Mouse (Mus musculus) heart, embryonic 14.5 days (tissue): ENCODE measurements around the gene Slc6a16. TPM values are rescaled to one million over a fixed set of nuclear protein-coding genes. Genes with fewer than 3 reads are reported as not detected.

Source experiments
- ATAC-seq: fragments of 200-750 bp; cut with Nextera tagmentation; 2 replicates; pipeline ENCODE4 v1.8.0; 2017; ENCODE audit warnings: low read depth, moderate TSS enrichment; ENCODE audit not compliant: insufficient number of reproducible peaks, insufficient read depth, low FRiP score
- H3K27ac ChIP-seq, 2 experiments: fragments of 200-500 bp in 1 of 2; fragments of 300-500 bp in 1 of 2; sonication (generic) in 1 of 2; replicated peaks in 1 of 2; 2 replicates each; pipeline ENCODE4 v1.5.1; 2012 to 2014; ENCODE audit warnings: low read depth in 2 of 2, low read length in 2 of 2, control low read depth in 1 of 2, mild to moderate bottlenecking in 1 of 2, mixed read lengths in 1 of 2; ENCODE audit not compliant: control insufficient read depth in 1 of 2, insufficient read depth in 1 of 2
- H3K27me3 ChIP-seq: fragments of 300-500 bp; sonication (generic); 2 replicates; pipeline ENCODE4 v1.6.1; 2014; ENCODE audit warnings: mild to moderate bottlenecking, low read length, control low read depth; ENCODE audit not compliant: control insufficient read depth, insufficient read depth
- H3K36me3 ChIP-seq: fragments of 300-500 bp; sonication (generic); 2 replicates; pipeline ENCODE4 v1.6.1; 2014; ENCODE audit warnings: mild to moderate bottlenecking, control low read depth, low read length, mixed read lengths; ENCODE audit not compliant: control insufficient read depth, insufficient read depth
- H3K4me1 ChIP-seq, 2 experiments: fragments of 200-500 bp in 1 of 2; fragments of 300-500 bp in 1 of 2; sonication (generic) in 1 of 2; 2 replicates each; pipeline ENCODE4 v1.6.1; 2012 to 2014; ENCODE audit warnings: low read length in 2 of 2, control low read depth in 1 of 2, mixed read lengths in 1 of 2; ENCODE audit not compliant: control insufficient read depth in 2 of 2, insufficient read depth in 2 of 2
- H3K4me2 ChIP-seq: fragments of 300-500 bp; sonication (generic); 2 replicates; pipeline ENCODE4 v1.6.1; 2014; ENCODE audit warnings: mild to moderate bottlenecking, low read length
- H3K4me3 ChIP-seq, 2 experiments: fragments of 200-500 bp in 1 of 2; fragments of 300-500 bp in 1 of 2; sonication (generic) in 1 of 2; 2 replicates each; pipeline ENCODE4 v1.5.1; 2012 to 2014; ENCODE audit warnings: low read length in 2 of 2, mild to moderate bottlenecking in 2 of 2, control low read depth in 1 of 2, low read depth in 1 of 2, moderate library complexity in 1 of 2; ENCODE audit not compliant: control insufficient read depth in 1 of 2, insufficient read depth in 1 of 2
- H3K9ac ChIP-seq: fragments of 300-500 bp; sonication (generic); 2 replicates; pipeline ENCODE4 v1.6.1; 2014; ENCODE audit warnings: mild to moderate bottlenecking, low read length
- H3K9me3 ChIP-seq: fragments of 300-500 bp; sonication (generic); 2 replicates; pipeline ENCODE4 v1.6.1; 2016; ENCODE audit warnings: low read length, control low read depth; ENCODE audit not compliant: control insufficient read depth
- WGBS: fragments of 180-500 bp; shearing (Covaris S2); extraction: QIAGEN DNeasy Blood & Tissue Kit; methylation state at CpG from one replicate; pipeline ENCODE4 v1.1.7; 2014; 5-methylcytosine and 5-hydroxymethylcytosine counted together
- polyA plus RNA-seq: library from polyadenylated mRNA; unstranded; fragments of >200 nt; fragmentation: Nextera tagmentation; extraction: Ambion mirVana; gene quantifications from 2 replicates; pipeline ENCODE4 v1.2.1, GENCODE M21; 2014

Gene Slc6a16
- polyA plus RNA-seq, 1 experiment from 2014 or later: 0.38 TPM

DNA sequence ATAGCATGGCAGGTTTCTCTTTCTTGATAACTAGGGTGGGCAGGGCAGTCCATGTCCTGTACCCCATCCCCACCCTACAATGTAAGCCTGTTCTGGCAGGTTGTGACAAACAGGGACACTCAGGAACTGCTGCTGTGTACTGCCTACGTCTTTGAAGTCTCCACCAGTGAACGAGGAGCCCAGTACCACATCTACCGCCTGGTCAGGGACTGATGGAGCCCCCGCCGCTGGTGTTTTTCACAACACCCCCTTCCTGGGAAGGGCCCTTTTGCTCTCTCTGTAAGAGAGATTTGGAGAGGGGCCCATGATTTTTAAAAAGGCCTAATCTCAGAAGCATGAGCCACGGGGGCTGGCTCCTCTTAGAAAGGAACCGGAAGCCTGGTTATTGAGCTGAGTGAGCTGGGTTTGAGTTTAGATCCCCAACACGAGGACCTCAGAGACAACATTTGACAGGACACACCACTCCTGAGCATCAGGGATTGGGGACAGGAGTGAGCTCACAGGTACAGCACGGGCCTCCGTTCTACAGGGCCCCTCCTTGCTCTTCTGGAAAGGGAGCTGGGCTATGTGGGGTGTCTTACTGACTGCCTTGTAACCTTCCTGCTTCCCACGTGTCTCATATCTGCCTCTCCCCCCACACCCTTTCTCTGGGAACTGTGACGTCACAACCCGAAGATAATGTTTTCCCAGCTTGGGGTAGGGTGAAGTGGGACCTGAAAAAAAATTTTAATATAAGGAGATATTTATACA is 8.0 kb upstream of the Slc6a16 start:
- H3K36me3 ChIP-seq: peaks cover 52% of the 10 kb centered on the region
- no peak overlapping the region for H3K27ac ChIP-seq
- no peak overlapping the region for H3K4me2 ChIP-seq
- no peak for ATAC-seq
- no peak overlapping the region for H3K4me3 ChIP-seq
- 53% methylated on average over 13 of the region's 13 CpGs for WGBS
- H3K27me3 ChIP-seq: peaks cover 3% of the 10 kb centered on the region; the same call in 1 of the 2 replicates
- no peaks in the 10 kb centered on the region for H3K9me3 ChIP-seq
- peaks cover 25 to 34% of the 10 kb centered on the region in 2 experiments for H3K4me1 ChIP-seq
- 0 out of 2 replicates have a peak overlapping the region, but pooled peaks have one; percentile 5 for H3K9ac ChIP-seq

DNA sequence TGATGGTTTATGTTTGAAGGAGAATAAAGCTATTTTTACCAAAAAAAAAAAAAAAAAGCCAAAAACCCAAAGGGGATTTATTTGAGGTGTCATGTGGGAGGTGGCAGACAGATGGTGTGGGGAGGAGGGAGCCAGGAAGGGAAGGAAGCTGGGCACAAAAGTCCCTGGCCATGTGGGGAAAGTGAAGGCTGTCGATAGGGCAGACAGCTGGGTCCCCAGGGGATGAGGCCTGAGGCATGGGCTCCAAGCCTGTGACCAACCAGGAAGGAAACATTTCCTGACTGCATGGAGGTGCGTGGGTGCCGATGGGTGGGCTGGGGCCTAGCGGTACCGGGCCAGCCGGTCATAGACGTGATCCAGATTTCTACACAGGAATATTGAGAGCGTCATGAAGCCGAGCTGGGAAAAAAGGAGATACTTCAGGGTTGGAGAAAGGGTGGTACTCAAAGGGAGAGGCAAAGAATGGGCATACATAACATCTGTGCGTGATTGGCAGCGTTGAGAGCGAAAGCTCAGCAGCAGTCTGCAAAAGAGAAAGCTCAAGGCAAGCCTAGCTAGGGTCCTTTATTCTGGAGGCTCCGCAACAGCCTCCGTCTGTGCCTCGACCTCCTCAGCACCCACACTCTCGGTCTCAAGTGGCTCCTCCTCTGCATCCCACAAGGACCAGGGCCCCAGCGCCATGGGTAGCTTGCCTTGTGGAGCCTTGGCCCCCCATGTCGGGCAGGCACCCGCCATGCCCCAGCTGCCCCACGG is 7.1 kb upstream of the Slc6a16 start:
- no peak overlapping the region for H3K4me3 ChIP-seq
- peaks cover 43% of the 10 kb centered on the region for H3K36me3 ChIP-seq
- H3K4me2 ChIP-seq: peak overlapping the region; percentile 65
- no peaks in the 10 kb centered on the region for H3K9me3 ChIP-seq
- 0 out of 2 replicates have a peak overlapping the region, but pooled peaks have one; percentile 3 for H3K9ac ChIP-seq
- 25% methylated on average over 20 of the region's 20 CpGs for WGBS
- peaks cover 28 to 34% of the 10 kb centered on the region in 2 experiments for H3K4me1 ChIP-seq
- peak overlapping the region in 1 of 2 experiments; percentile 24; a peak in 1 of 4 replicates for H3K27ac ChIP-seq
- H3K27me3 ChIP-seq: peaks cover 6% of the 10 kb centered on the region; the same call in 1 of the 2 replicates
- no peak for ATAC-seq

DNA sequence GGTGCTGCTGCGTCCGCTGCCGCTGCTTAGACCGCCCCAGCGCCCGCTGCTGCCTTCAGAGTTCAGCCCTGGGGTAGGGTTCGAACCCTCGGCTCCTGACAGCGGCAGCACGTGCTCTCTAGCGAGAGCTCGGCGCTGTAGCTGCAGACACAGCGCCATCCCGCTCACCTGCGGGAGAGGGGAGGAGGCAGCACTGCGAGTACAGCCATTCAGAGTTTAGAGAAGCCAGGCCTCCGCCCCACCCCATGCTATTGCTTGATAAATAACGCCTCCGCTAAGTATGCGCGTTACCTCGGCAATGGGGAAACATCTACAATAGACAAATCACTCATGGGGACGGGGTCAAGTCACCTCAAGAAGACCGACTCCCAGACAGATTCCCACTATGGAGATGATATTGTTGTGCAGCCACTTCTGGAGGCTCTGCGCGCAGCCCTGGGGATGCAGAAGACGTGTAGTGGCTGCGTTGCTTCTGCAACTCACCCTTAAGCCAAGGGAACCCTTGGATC is 6.5 kb upstream of the Slc6a16 start:
- peak overlapping the region in 1 of 2 experiments; percentile 27; a peak in 1 of 4 replicates for H3K4me3 ChIP-seq
- H3K4me1 ChIP-seq: peaks cover 28 to 34% of the 10 kb centered on the region in 2 experiments
- H3K36me3 ChIP-seq: peaks cover 37% of the 10 kb centered on the region
- peak overlapping the region; percentile 3; the same call in 1 of the 2 replicates for H3K9ac ChIP-seq
- H3K9me3 ChIP-seq: no peaks in the 10 kb centered on the region
- 8% methylated on average over 29 of the region's 29 CpGs for WGBS
- no peak for ATAC-seq
- H3K27ac ChIP-seq: peak overlapping the region; percentile 42 to 57
- peaks cover 11% of the 10 kb centered on the region; the same call in 1 of the 2 replicates for H3K27me3 ChIP-seq
- peak overlapping the region; percentile 65 for H3K4me2 ChIP-seq

DNA sequence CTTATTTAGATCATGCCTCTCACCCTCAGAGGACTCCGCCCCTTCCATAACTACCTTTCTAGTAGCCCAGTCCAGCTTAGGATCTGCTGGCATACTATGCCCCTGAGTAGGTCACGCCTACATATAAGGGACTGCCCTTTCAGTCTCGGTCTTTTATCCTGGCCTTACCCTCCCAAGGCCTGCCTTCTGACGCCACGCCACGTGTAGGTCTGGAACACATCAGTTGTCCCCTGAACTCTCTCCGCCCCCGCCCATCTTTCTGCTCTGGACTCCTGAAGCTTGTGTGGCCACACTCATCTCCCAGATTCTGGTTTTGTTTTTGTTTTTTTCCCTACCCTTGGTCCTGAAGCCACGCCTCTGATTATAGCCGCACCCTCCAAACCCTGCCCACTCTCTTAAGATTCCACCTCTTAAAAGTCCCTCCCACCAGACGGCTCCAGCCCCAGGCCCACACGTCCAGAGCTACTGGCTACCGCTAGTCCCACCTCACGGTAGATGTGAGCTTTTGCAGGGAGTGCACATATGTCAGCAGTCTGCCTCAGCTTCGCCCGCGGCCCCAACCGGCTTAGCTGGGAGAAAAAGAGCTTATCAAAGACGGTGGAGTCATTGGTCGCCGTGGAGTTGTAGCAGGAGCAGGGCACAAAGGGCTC is 5.8 kb upstream of the Slc6a16 start:
- H3K27me3 ChIP-seq: peaks cover 11% of the 10 kb centered on the region; the same call in 1 of the 2 replicates
- H3K4me1 ChIP-seq: peaks cover 28 to 34% of the 10 kb centered on the region in 2 experiments
- no peaks in the 10 kb centered on the region for H3K9me3 ChIP-seq
- peak overlapping the region; percentile 65 for H3K4me2 ChIP-seq
- H3K9ac ChIP-seq: peak overlapping the region; percentile 3; the same call in 1 of the 2 replicates
- WGBS: 3% methylated on average over 21 of the region's 21 CpGs
- peak; percentile 78 for ATAC-seq
- H3K4me3 ChIP-seq: peak overlapping the region; percentile 18 to 27
- peaks cover 30% of the 10 kb centered on the region for H3K36me3 ChIP-seq
- peak overlapping the region; percentile 42 to 57 for H3K27ac ChIP-seq

DNA sequence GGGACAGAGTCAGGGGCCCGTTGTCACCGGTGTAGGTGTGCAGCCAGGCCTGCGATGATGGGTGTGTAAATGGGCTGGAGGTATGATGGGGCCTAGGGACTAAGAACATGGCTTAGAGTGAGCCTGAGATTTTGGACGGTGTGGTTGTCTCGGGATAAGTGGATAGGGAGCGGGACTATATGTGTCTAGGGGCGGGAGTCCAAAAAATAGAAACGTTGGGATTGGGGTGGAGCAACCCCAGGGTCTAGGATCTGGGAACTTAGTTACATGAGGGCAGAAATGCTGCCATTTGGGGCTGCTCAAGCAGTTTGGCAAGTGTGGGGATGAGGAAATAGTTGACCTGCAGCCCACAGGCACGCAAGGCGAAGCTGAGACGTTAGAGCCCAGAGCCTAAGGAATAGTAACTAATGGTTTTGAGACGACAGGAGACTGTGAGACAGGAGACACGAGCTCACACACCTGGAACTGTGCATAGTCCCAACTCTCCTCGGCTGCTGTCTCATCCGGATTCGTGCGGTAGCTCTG is 5.2 kb upstream of the Slc6a16 start:
- WGBS: 32% methylated on average over 17 of the region's 17 CpGs
- Histone ChIP-seq H3K36me3 (peaks cover 25% of the 10 kb centered on the region), H3K4me3 (peak overlapping the region; percentile 18 to 27; a peak in 2 of 4 replicates), H3K4me1 (peaks cover 31 to 37% of the 10 kb centered on the region in 2 experiments), H3K9me3 (no peaks in the 10 kb centered on the region), H3K9ac (peak overlapping the region; percentile 3; the same call in 1 of the 2 replicates), H3K4me2 (peak overlapping the region; percentile 65), H3K27ac (peak overlapping the region; percentile 42 to 57; a peak in 3 of 4 replicates), H3K27me3 (peaks cover 11% of the 10 kb centered on the region; the same call in 1 of the 2 replicates)
- no peak for ATAC-seq

DNA sequence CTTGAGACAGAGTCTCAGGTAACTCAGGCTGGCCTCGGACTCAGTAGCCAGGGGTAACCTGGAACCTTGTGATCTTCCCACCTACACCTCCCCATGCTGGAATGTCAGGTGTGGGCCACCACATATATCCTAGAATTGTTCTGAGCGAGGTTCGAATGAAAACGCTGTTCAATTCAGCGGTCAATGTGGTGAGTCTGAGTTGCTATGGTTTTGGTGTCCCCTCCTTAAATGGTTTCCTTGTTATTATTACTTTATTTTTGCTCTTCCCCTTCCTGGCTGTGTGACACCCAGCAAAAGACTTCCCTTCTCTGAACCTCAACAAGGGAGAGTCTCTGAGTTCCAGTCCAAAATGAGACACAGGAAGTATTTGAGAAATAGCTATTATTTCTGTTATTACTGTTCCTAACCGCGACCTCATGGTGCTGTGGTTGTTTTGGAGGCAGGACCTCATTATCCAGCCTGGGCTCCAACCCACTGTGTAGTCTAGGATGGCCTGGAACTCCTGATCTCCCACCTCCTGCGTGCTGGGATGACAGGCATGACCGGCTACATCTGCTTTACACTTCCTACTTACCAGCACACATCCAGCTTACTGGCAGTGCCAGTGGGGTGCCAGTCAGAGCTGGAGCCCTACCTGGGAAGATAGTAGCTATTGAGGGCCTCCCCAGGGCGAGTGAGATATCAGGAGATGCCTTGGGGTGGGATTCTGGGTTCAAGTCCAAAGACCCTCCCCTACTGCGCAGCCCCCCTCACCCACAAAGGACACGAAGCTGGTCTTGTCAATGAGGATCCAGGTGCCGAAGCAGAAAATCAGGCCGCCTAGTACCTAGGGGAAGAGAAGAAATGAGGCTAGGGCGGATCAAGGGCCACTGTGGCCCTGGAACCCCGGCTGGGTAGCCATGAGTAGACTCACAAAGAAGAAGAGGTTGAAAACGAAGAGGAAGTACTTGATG is 2.9 kb upstream of the Slc6a16 start:
- no peak for ATAC-seq
- no peak overlapping the region for H3K27ac ChIP-seq
- no peaks in the 10 kb centered on the region for H3K9me3 ChIP-seq
- H3K4me3 ChIP-seq: no peak overlapping the region
- WGBS: 75% methylated on average over 17 of the region's 17 CpGs
- peaks cover 33 to 35% of the 10 kb centered on the region in 2 experiments for H3K4me1 ChIP-seq
- peaks cover 3% of the 10 kb centered on the region for H3K36me3 ChIP-seq
- peaks cover 11% of the 10 kb centered on the region; the same call in 1 of the 2 replicates for H3K27me3 ChIP-seq
- no peak overlapping the region for H3K4me2 ChIP-seq
- H3K9ac ChIP-seq: no peak overlapping the region
